Mouse (Mus musculus) ovary, postnatal 14 days (tissue): ENCODE measurements around the gene Zcchc3.
"Not testable (repeated sequence)": the region's sequence is repeated elsewhere in the genome, so short reads cannot be mapped to it uniquely, and the experiment has no call there.

Experiments
- DNase-seq: peaks from one replicate; pipeline ENCODE4 v3.0.0; 2022; ENCODE audit warnings: low spot score

The Zcchc3 gene

GRCm38 (mm10) chr2:152414591-152415165 lies at the start of gene Zcchc3:
Gene Zcchc3 (minus strand): TSS chr2:152415027.
- peak; percentile 85 for DNase-seq

- no peak for DNase-seq
Observed at GRCm38 (mm10) chr2:152459241-152459640, 44.4 kb upstream of the Zcchc3 start.

GRCm38 (mm10) chr2:152452101-152452781 lies 37.4 kb upstream of the Zcchc3 start:
- DNase-seq = no peak

- peak; percentile 67 for DNase-seq
Observed at GRCm38 (mm10) chr2:152450241-152450640, 35.4 kb upstream of the Zcchc3 start.

GRCm38 (mm10) chr2:152447461-152447860 lies 32.6 kb upstream of the Zcchc3 start:
- no peak for DNase-seq

GRCm38 (mm10) chr2:152446642-152447041 lies 31.8 kb upstream of the Zcchc3 start:
- no peak for DNase-seq

GRCm38 (mm10) chr2:152443281-152443680 lies 28.5 kb upstream of the Zcchc3 start:
- DNase-seq = no peak

GRCm38 (mm10) chr2:152442322-152442721 lies 27.5 kb upstream of the Zcchc3 start:
- no peak for DNase-seq

GRCm38 (mm10) chr2:152439833-152440232 lies 25.0 kb upstream of the Zcchc3 start:
- no peak for DNase-seq

- DNase-seq = no peak
Observed at GRCm38 (mm10) chr2:152438963-152439362, 24.1 kb upstream of the Zcchc3 start.

GRCm38 (mm10) chr2:152436983-152437860 lies 22.4 kb upstream of the Zcchc3 start:
- DNase-seq = peak; percentile 89

- no peak for DNase-seq
Observed at GRCm38 (mm10) chr2:152436405-152436901, 21.6 kb upstream of the Zcchc3 start.

- not testable (repeated sequence) for DNase-seq
Observed at GRCm38 (mm10) chr2:152428481-152428880, 13.7 kb upstream of the Zcchc3 start.

- DNase-seq = no peak
Observed at GRCm38 (mm10) chr2:152427493-152427892, 12.7 kb upstream of the Zcchc3 start.

GRCm38 (mm10) chr2:152415786-152416185 lies 959 bp upstream of the Zcchc3 start:
- DNase-seq = no peak

- DNase-seq = no peak
Observed at GRCm38 (mm10) chr2:152415287-152415686, 460 bp upstream of the Zcchc3 start, which contains the start of gene 6820408C15Rik. Gene 6820408C15Rik (plus strand): TSS chr2:152415587.

GRCm38 (mm10) chr2:152413765-152414584 lies 852 bp downstream of the Zcchc3 start:
- DNase-seq = no peak

- no peak for DNase-seq
Observed at GRCm38 (mm10) chr2:152413158-152413764, 1.6 kb downstream of the Zcchc3 start.

GRCm38 (mm10) chr2:152412526-152413157 lies 2.2 kb downstream of the Zcchc3 start:
- DNase-seq = no peak

- no peak for DNase-seq
Observed at GRCm38 (mm10) chr2:152411471-152411870, 3.4 kb downstream of the Zcchc3 start.

GRCm38 (mm10) chr2:152410971-152411371 lies 3.9 kb downstream of the Zcchc3 start:
- peak; percentile 85 for DNase-seq
